Comparison of ENCODE assay signal across 14 mouse cellular contexts in the genomic region with DNA sequence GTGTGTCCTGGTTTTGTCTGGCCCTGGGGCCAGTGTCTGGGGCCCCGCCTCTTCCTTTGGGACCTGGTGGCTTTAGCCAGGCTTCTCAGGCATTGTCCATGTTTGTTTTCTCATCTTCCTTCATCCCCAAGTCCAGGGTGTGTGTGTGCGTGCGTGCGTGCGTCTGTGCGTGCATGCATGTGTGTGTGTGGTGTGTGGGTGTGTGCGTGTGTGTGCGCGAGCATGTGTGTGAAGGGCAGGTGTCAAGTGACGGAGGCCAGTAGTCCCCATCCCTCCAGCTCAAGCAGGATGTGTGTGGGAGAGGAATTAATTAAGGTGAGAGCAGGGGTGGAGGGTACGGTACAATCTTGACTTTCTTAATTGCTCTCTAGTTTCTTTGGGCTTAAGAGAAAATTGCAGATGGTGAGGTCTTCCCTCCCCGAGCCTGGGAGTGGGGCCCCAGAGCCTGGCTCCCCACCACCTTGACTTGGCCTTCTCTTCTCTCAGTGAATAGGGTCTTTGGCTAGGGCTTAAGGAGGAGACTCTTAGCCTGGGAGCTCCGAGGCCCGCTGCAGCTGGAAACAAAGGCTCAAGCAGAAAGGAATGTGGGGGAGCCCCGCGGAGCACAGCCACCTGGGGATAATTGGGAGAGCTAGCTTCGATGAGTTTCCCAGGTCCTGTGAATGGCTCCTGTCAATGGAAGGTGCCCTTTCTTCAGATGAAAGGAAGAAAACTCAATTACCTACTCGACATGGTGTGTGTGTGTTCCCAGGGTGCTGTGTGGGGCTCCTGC. TPM values are rescaled to one million over a fixed set of nuclear protein-coding genes. Genes with fewer than 3 reads are reported as not detected.
A peak's percentile ranks its signal among the peaks of the same experiment; 100 is the strongest.
DNase-seq lines count a peak whose midpoint lies in the region; ATAC-seq lines count a peak whose summit lies in the region.
"Had no signal": no experiment of that assay in that cellular context is flagged by ENCODE, and none has a peak within 500 bp of the region (broad histone marks: within the 10 kb centered on the region; RNA-seq: fewer than 3 reads in every experiment).

No protein-coding gene starts in this region.

- peak; percentile 89 for DNase-seq in midbrain, embryonic 11.5 days (ENCODE audit: low spot score, missing footprints)
- no peak for DNase-seq in midbrain, embryonic 14.5 days
- peak; percentile 60 for DNase-seq in forelimb bud, embryonic 11.5 days (ENCODE audit: low read depth, low spot score)
- no peak for DNase-seq in layer of hippocampus, postnatal 14 days (ENCODE audit: low spot score in 2 of 2)
- DNase-seq: cerebellum, adult 11 months; heart, postnatal 4 days; kidney, adult 18-20 months; layer of hippocampus, adult 9-11 months had no signal

- peaks cover 57% of the 10 kb centered on the region for H3K36me3 ChIP-seq in forebrain, embryonic 12.5 days (replicated peaks)
- peaks cover 17% of the 10 kb centered on the region for H3K36me3 ChIP-seq in forebrain, embryonic 15.5 days
- H3K36me3 ChIP-seq in midbrain, embryonic 11.5 days (ENCODE audit: control insufficient read depth, insufficient read depth, low read length), result peaks cover 2% of the 10 kb centered on the region; the same call in 1 of the 2 replicates
- peaks cover 89% of the 10 kb centered on the region for H3K36me3 ChIP-seq in midbrain, embryonic 14.5 days (ENCODE audit: control insufficient read depth, insufficient read depth, low read length)

- no peaks in the 10 kb centered on the region for H3K9me3 ChIP-seq in forebrain, embryonic 12.5 days
- H3K9me3 ChIP-seq in forebrain, embryonic 15.5 days, result no peaks in the 10 kb centered on the region
- no peaks in the 10 kb centered on the region for H3K9me3 ChIP-seq in midbrain, embryonic 11.5 days (ENCODE audit: control insufficient read depth, low read length)
- no peaks in the 10 kb centered on the region for H3K9me3 ChIP-seq in midbrain, embryonic 14.5 days (ENCODE audit: control insufficient read depth, low read length)
- H3K9me3 ChIP-seq: heart, embryonic 12.5 days had no signal

- peaks cover 65% of the 10 kb centered on the region for H3K4me1 ChIP-seq in forebrain, embryonic 12.5 days
- H3K4me1 ChIP-seq in forebrain, embryonic 15.5 days, result peaks cover 7% of the 10 kb centered on the region; the same call in 1 of the 2 replicates
- H3K4me1 ChIP-seq in midbrain, embryonic 11.5 days (ENCODE audit: control insufficient read depth, insufficient read depth, low read length), result peaks cover 30% of the 10 kb centered on the region
- 0 out of 2 replicates have a peak, but pooled peaks cover 5% of the 10 kb centered on the region for H3K4me1 ChIP-seq in midbrain, embryonic 14.5 days (ENCODE audit: control insufficient read depth, insufficient read depth, low read length)
- H3K4me1 ChIP-seq: heart, embryonic 12.5 days had no signal

- peak overlapping the region; percentile 72 for H3K27ac ChIP-seq in forebrain, embryonic 12.5 days
- no peak overlapping the region for H3K27ac ChIP-seq in forebrain, embryonic 15.5 days (replicated peaks)
- H3K27ac ChIP-seq in midbrain, embryonic 11.5 days (ENCODE audit: low read depth, low read length), result peak overlapping the region; percentile 25; the same call in 1 of the 2 replicates
- no peak overlapping the region for H3K27ac ChIP-seq in midbrain, embryonic 14.5 days (replicated peaks; ENCODE audit: low read depth, low read length)

- no peak overlapping the region; the same call in 1 of the 2 replicates for H3K4me2 ChIP-seq in forebrain, embryonic 12.5 days
- no peak overlapping the region for H3K4me2 ChIP-seq in forebrain, embryonic 15.5 days (replicated peaks)
- no peak overlapping the region for H3K4me2 ChIP-seq in midbrain, embryonic 11.5 days
- no peak overlapping the region for H3K4me2 ChIP-seq in midbrain, embryonic 14.5 days (ENCODE audit: low read length)
- H3K4me2 ChIP-seq: heart, embryonic 12.5 days had no signal

- 15% methylated on average over 18 of the region's 18 CpGs for WGBS in forebrain, embryonic 12.5 days
- 12% methylated on average over 18 of the region's 18 CpGs for WGBS in forebrain, embryonic 15.5 days
- 34% methylated on average over 18 of the region's 18 CpGs for WGBS in midbrain, embryonic 11.5 days
- 31% methylated on average over 18 of the region's 18 CpGs for WGBS in midbrain, embryonic 14.5 days

- H3K27me3 ChIP-seq in forebrain, embryonic 12.5 days, result peaks cover 10% of the 10 kb centered on the region
- H3K27me3 ChIP-seq in forebrain, embryonic 15.5 days, result no peaks in the 10 kb centered on the region
- no peaks in the 10 kb centered on the region; the same call in 1 of the 2 replicates for H3K27me3 ChIP-seq in midbrain, embryonic 11.5 days (ENCODE audit: control insufficient read depth, insufficient read depth, low read length)
- H3K27me3 ChIP-seq in midbrain, embryonic 14.5 days (ENCODE audit: control insufficient read depth, insufficient read depth, low read length), result no peaks in the 10 kb centered on the region; the same call in 1 of the 2 replicates
- H3K27me3 ChIP-seq: heart, embryonic 12.5 days had no signal

- ATAC-seq in forebrain, embryonic 12.5 days (ENCODE audit: low FRiP score), result peak; percentile 49; the same call in 1 of the 2 replicates
- ATAC-seq in forebrain, embryonic 15.5 days (replicated peaks), result no peak; the same call in 1 of the 2 replicates
- peak; percentile 62 for ATAC-seq in midbrain, embryonic 11.5 days (ENCODE audit: low FRiP score)
- no peak; the same call in 1 of the 2 replicates for ATAC-seq in midbrain, embryonic 14.5 days (ENCODE audit: low FRiP score, low TSS enrichment)
- no peak for ATAC-seq in monocyte, adult 5-6 weeks (replicated peaks; ENCODE audit: insufficient number of reproducible peaks, low FRiP score, low TSS enrichment, poor library complexity, severe bottlenecking)
- ATAC-seq: activated CD4-positive, CD25-positive, alpha-beta regulatory T cell, adult 4 months had no signal

- H3K9ac ChIP-seq in forebrain, embryonic 12.5 days, result no peak overlapping the region
- no peak overlapping the region for H3K9ac ChIP-seq in forebrain, embryonic 15.5 days (replicated peaks)
- no peak overlapping the region for H3K9ac ChIP-seq in midbrain, embryonic 11.5 days (ENCODE audit: low read length)
- H3K9ac ChIP-seq in midbrain, embryonic 14.5 days (replicated peaks; ENCODE audit: low read length), result no peak overlapping the region
- H3K9ac ChIP-seq: heart, embryonic 12.5 days had no signal

- H3K4me3 ChIP-seq in forebrain, embryonic 12.5 days (replicated peaks), result no peak overlapping the region
- no peak overlapping the region for H3K4me3 ChIP-seq in forebrain, embryonic 15.5 days
- no peak overlapping the region for H3K4me3 ChIP-seq in midbrain, embryonic 11.5 days (ENCODE audit: low read depth, low read length)
- H3K4me3 ChIP-seq in midbrain, embryonic 14.5 days (replicated peaks; ENCODE audit: low read depth, low read length), result no peak overlapping the region
- H3K4me3 ChIP-seq: heart, embryonic 12.5 days had no signal

RNA-seq across cellular contexts. Expression of a gene that starts 47.2 kb away (rescaled TPM):
- 1.4 and 1.6 TPM in 2 replicates for polyA plus RNA-seq in forebrain, embryonic 12.5 days (2016; fragmentation: Nextera tagmentation; extraction: Ambion mirVana)
- polyA plus RNA-seq in forebrain, embryonic 15.5 days (2015; fragmentation: Nextera tagmentation; extraction: Ambion mirVana), result 1.0 and 1.1 TPM in 2 replicates
- 0.32 and 0.59 TPM in 2 replicates for polyA plus RNA-seq in midbrain, embryonic 11.5 days (2014; fragmentation: Nextera tagmentation; extraction: Ambion mirVana)
- polyA plus RNA-seq in midbrain, embryonic 14.5 days (2014; fragmentation: Nextera tagmentation; extraction: Ambion mirVana), result 1.2 and 2.0 TPM in 2 replicates
- total RNA-seq in layer of hippocampus, postnatal 14 days (2021), result under 1 TPM; 0.05 to 0.14 TPM
- total RNA-seq in monocyte, adult 5-6 weeks (2017), result not detected in 3 replicates
- total RNA-seq: common myeloid progenitor, adult 5-6 weeks had no signal
- polyA plus RNA-seq: activated CD4-positive, CD25-positive, alpha-beta regulatory T cell, adult 4 months had no signal

Comparison
In these comparisons a context has a peak if more than half of its experiments do, and no peak if none do; other contexts are left out.
1. ATAC-seq: peak in forebrain, embryonic 12.5 days (single experiment) and midbrain, embryonic 11.5 days (single experiment); none in forebrain, embryonic 15.5 days (single experiment), midbrain, embryonic 14.5 days (single experiment) and monocyte, adult 5-6 weeks (single experiment).
2. H3K27ac ChIP-seq: peak in forebrain, embryonic 12.5 days (single experiment) and midbrain, embryonic 11.5 days (single experiment); none in forebrain, embryonic 15.5 days (single experiment) and midbrain, embryonic 14.5 days (single experiment).
3. DNase-seq: peak in midbrain, embryonic 11.5 days (single experiment) and forelimb bud, embryonic 11.5 days (single experiment); none in midbrain, embryonic 14.5 days (single experiment) and layer of hippocampus, postnatal 14 days (0 of 2).